Mouse (Mus musculus) forebrain, embryonic 14.5 days (tissue): ENCODE measurements around the gene Gm42420. TPM values are rescaled to one million over a fixed set of nuclear protein-coding genes. Genes with fewer than 3 reads are reported as not detected.
A peak's percentile ranks its signal among the peaks of the same experiment; 100 is the strongest.

Experiments used
- ATAC-seq: fragments of 200-750 bp; cut with Nextera tagmentation; 2 replicates; pipeline ENCODE4 v1.8.0; 2017; ENCODE audit warnings: mild to moderate bottlenecking, moderate library complexity
- DNase-seq: peaks from one replicate; pipeline ENCODE4 v3.0.0-alpha.2; 2015; ENCODE audit warnings: low spot score
- H3K27ac ChIP-seq: fragments of 300-500 bp; sonication (generic); 2 replicates; pipeline ENCODE4 v1.5.1; 2014; ENCODE audit warnings: low read depth, mild to moderate bottlenecking, control low read depth, low read length, moderate library complexity
- H3K27me3 ChIP-seq: fragments of 300-500 bp; sonication (generic); replicated peaks from 2 replicates; pipeline ENCODE4 v1.6.1; 2014; ENCODE audit warnings: low read length, control low read depth, mixed read lengths; ENCODE audit not compliant: control insufficient read depth, insufficient read depth
- H3K36me3 ChIP-seq: fragments of 300-500 bp; sonication (generic); 2 replicates; pipeline ENCODE4 v1.6.1; 2014; ENCODE audit warnings: low read length, control low read depth; ENCODE audit not compliant: control insufficient read depth, insufficient read depth
- H3K4me1 ChIP-seq: fragments of 300-500 bp; sonication (generic); 2 replicates; pipeline ENCODE4 v1.6.1; 2014; ENCODE audit warnings: antibody characterized with exemption, low read length, control low read depth; ENCODE audit not compliant: control insufficient read depth, insufficient read depth
- H3K4me2 ChIP-seq: fragments of 300-500 bp; sonication (generic); 2 replicates; pipeline ENCODE4 v1.6.1; 2014; ENCODE audit warnings: mild to moderate bottlenecking, control low read depth, low read length
- H3K4me3 ChIP-seq: fragments of 300-500 bp; sonication (generic); 2 replicates; pipeline ENCODE4 v1.5.1; 2014; ENCODE audit warnings: low read depth, low read length, control low read depth
- H3K9ac ChIP-seq: fragments of 300-500 bp; sonication (generic); 2 replicates; pipeline ENCODE4 v1.6.1; 2014; ENCODE audit warnings: mild to moderate bottlenecking, low read length, control low read depth, moderate library complexity
- H3K9me3 ChIP-seq: fragments of 300-500 bp; sonication (generic); replicated peaks from 2 replicates; pipeline ENCODE4 v1.6.1; 2016; ENCODE audit warnings: low read length, control low read depth, mixed read lengths; ENCODE audit not compliant: control insufficient read depth
- WGBS: fragments of 180-500 bp; shearing (Covaris S2); extraction: QIAGEN DNeasy Blood & Tissue Kit; methylation state at CpG from one replicate; pipeline ENCODE4 v1.1.7; 2014; 5-methylcytosine and 5-hydroxymethylcytosine counted together
- polyA plus RNA-seq: library from polyadenylated mRNA; unstranded; fragments of >200 nt; fragmentation: Nextera tagmentation; extraction: Ambion mirVana; gene quantifications from 2 replicates; pipeline ENCODE4 v1.2.1, GENCODE M21; 2014

The Gm42420 gene
- 1.3 TPM in 1 of 2 replicates, not detected in the other for polyA plus RNA-seq

GRCm38 (mm10) chr6:39585517-39585916 lies at the start of gene Gm42420:
Gene Gm42420 (plus strand): TSS chr6:39585753.
- Histone ChIP-seq H3K36me3 (peaks cover 63% of the 10 kb centered on the region), H3K4me3 (no peak within 1 kb of the TSS), H3K9ac (no peak within 1 kb of the TSS), H3K9me3 (no peaks in the 10 kb centered on the region), H3K27ac (no peak within 1 kb of the TSS), H3K27me3 (no peaks in the 10 kb centered on the region), H3K4me1 (no peaks in the 10 kb centered on the region), H3K4me2 (no peak within 1 kb of the TSS)
- DNase-seq (no peak), ATAC-seq (no peak)
- 93% methylated on average over 6 of the region's 6 CpGs for whole genome bisulfite sequencing

GRCm38 (mm10) chr6:39536621-39537020 lies 48.9 kb upstream of the Gm42420 start:
- Histone ChIP-seq H3K9ac (no peak overlapping the region), H3K27me3 (no peaks in the 10 kb centered on the region), H3K4me1 (peaks cover 15% of the 10 kb centered on the region), H3K9me3 (no peaks in the 10 kb centered on the region), H3K4me3 (no peak overlapping the region), H3K27ac (no peak overlapping the region), H3K36me3 (no peaks in the 10 kb centered on the region), H3K4me2 (no peak overlapping the region)
- 68% methylated on average over 1 of the region's 1 CpGs for WGBS
- DNase-seq, result no peak
- no peak for ATAC-seq

GRCm38 (mm10) chr6:39537276-39537675 lies 48.3 kb upstream of the Gm42420 start:
- H3K4me1 ChIP-seq, result peaks cover 15% of the 10 kb centered on the region
- H3K4me3 ChIP-seq, result no peak overlapping the region
- ATAC-seq (no peak), DNase-seq (no peak)
- WGBS, result 95% methylated on average over 5 of the region's 5 CpGs
- no peaks in the 10 kb centered on the region for H3K36me3 ChIP-seq
- no peak overlapping the region for H3K4me2 ChIP-seq
- no peaks in the 10 kb centered on the region for H3K9me3 ChIP-seq
- H3K27ac ChIP-seq, result no peak overlapping the region
- H3K27me3 ChIP-seq, result no peaks in the 10 kb centered on the region
- H3K9ac ChIP-seq, result no peak overlapping the region

GRCm38 (mm10) chr6:39538227-39538626 lies 47.3 kb upstream of the Gm42420 start:
- Histone ChIP-seq H3K36me3 (no peaks in the 10 kb centered on the region), H3K9me3 (no peaks in the 10 kb centered on the region), H3K4me1 (peaks cover 24% of the 10 kb centered on the region), H3K9ac (no peak overlapping the region), H3K4me3 (no peak overlapping the region), H3K27me3 (no peaks in the 10 kb centered on the region), H3K27ac (no peak overlapping the region), H3K4me2 (no peak overlapping the region)
- ATAC-seq (no peak), DNase-seq (no peak)
- WGBS, result 93% methylated on average over 8 of the region's 8 CpGs

GRCm38 (mm10) chr6:39539679-39540155 lies 45.8 kb upstream of the Gm42420 start:
- Histone ChIP-seq H3K9ac (0 out of 2 replicates have a peak overlapping the region, but pooled peaks have one; percentile 35), H3K27ac (0 out of 2 replicates have a peak overlapping the region, but pooled peaks have one; percentile 1), H3K4me3 (no peak overlapping the region), H3K9me3 (no peaks in the 10 kb centered on the region), H3K27me3 (no peaks in the 10 kb centered on the region), H3K36me3 (no peaks in the 10 kb centered on the region), H3K4me1 (peaks cover 38% of the 10 kb centered on the region), H3K4me2 (no peak overlapping the region)
- WGBS, result 24% methylated on average over 7 of the region's 7 CpGs
- DNase-seq, result no peak
- 0 out of 2 replicates have a peak, but pooled peaks have one; percentile 8 for ATAC-seq

GRCm38 (mm10) chr6:39540563-39540962 lies 45.0 kb upstream of the Gm42420 start:
- WGBS, result 63% methylated on average over 2 of the region's 2 CpGs
- H3K4me1 ChIP-seq, result peaks cover 38% of the 10 kb centered on the region
- ATAC-seq (no peak), DNase-seq (no peak)
- no peak overlapping the region for H3K4me3 ChIP-seq
- H3K9me3 ChIP-seq, result no peaks in the 10 kb centered on the region
- no peak overlapping the region for H3K27ac ChIP-seq
- H3K4me2 ChIP-seq, result no peak overlapping the region
- H3K9ac ChIP-seq, result no peak overlapping the region
- no peaks in the 10 kb centered on the region for H3K27me3 ChIP-seq
- no peaks in the 10 kb centered on the region for H3K36me3 ChIP-seq

- Histone ChIP-seq H3K9me3 (no peaks in the 10 kb centered on the region), H3K27me3 (no peaks in the 10 kb centered on the region), H3K27ac (peak overlapping the region; percentile 76), H3K9ac (peak overlapping the region; percentile 37; the same call in 1 of the 2 replicates), H3K4me1 (peaks cover 38% of the 10 kb centered on the region), H3K36me3 (no peaks in the 10 kb centered on the region), H3K4me2 (peak overlapping the region; percentile 25; the same call in 1 of the 2 replicates), H3K4me3 (no peak overlapping the region)
- ATAC-seq (peak; percentile 81), DNase-seq (peak; percentile 88)
- 19% methylated on average over 15 of the region's 15 CpGs for WGBS
Measured at GRCm38 (mm10) chr6:39542631-39543597, 42.6 kb upstream of the Gm42420 start.

GRCm38 (mm10) chr6:39543769-39544420 lies 41.7 kb upstream of the Gm42420 start:
- Histone ChIP-seq H3K4me3 (no peak overlapping the region), H3K4me1 (peaks cover 38% of the 10 kb centered on the region), H3K9ac (peak overlapping the region; percentile 37; the same call in 1 of the 2 replicates), H3K27ac (peak overlapping the region; percentile 76), H3K4me2 (0 out of 2 replicates have a peak overlapping the region, but pooled peaks have one; percentile 25), H3K36me3 (no peaks in the 10 kb centered on the region), H3K27me3 (no peaks in the 10 kb centered on the region), H3K9me3 (no peaks in the 10 kb centered on the region)
- ATAC-seq (no peak), DNase-seq (no peak)
- 35% methylated on average over 15 of the region's 15 CpGs for WGBS
